Mouse (Mus musculus) midbrain, embryonic 15.5 days (tissue): ENCODE measurements at regions not wholly inside any gene's neighbourhood (a gene's known extent, or its start where the extent isn't known, plus 50 kb on each side); places are given as distances from the start of the nearest gene placed in this dataset.

Experiments
- ATAC-seq: fragments of 200-750 bp; cut with Nextera tagmentation; replicated peaks from 2 replicates; pipeline ENCODE4 v1.8.0; 2017; ENCODE audit warnings: moderate TSS enrichment
- H3K27ac ChIP-seq: fragments of 300-500 bp; sonication (generic); 2 replicates; pipeline ENCODE4 v1.5.1; 2015; ENCODE audit warnings: mild to moderate bottlenecking, inconsistent platforms
- H3K27me3 ChIP-seq: fragments of 300-500 bp; sonication (generic); replicated peaks from 2 replicates; pipeline ENCODE4 v1.6.1; 2015; ENCODE audit warnings: inconsistent platforms
- H3K36me3 ChIP-seq: fragments of 300-500 bp; sonication (generic); replicated peaks from 2 replicates; pipeline ENCODE4 v1.6.1; 2015; ENCODE audit warnings: inconsistent platforms
- H3K4me1 ChIP-seq: fragments of 300-500 bp; sonication (generic); 2 replicates; pipeline ENCODE4 v1.6.1; 2015; ENCODE audit warnings: inconsistent platforms
- H3K4me2 ChIP-seq: fragments of 300-500 bp; sonication (generic); 2 replicates; pipeline ENCODE4 v1.6.1; 2015; ENCODE audit warnings: inconsistent platforms, mild to moderate bottlenecking, moderate library complexity
- H3K4me3 ChIP-seq: fragments of 300-500 bp; sonication (generic); 2 replicates; pipeline ENCODE4 v1.5.1; 2015; ENCODE audit warnings: mild to moderate bottlenecking, inconsistent platforms
- H3K9ac ChIP-seq: fragments of 300-500 bp; sonication (generic); 2 replicates; pipeline ENCODE4 v1.6.1; 2015; ENCODE audit warnings: mild to moderate bottlenecking, inconsistent platforms
- H3K9me3 ChIP-seq: fragments of 300-500 bp; sonication (generic); 2 replicates; pipeline ENCODE4 v1.6.1; 2016; ENCODE audit warnings: inconsistent platforms
- WGBS: fragments of 180-500 bp; shearing (Covaris S2); methylation state at CpG from one replicate; pipeline ENCODE4 v1.1.7; 2015; ENCODE audit warnings: mixed read lengths; 5-methylcytosine and 5-hydroxymethylcytosine counted together

DNA sequence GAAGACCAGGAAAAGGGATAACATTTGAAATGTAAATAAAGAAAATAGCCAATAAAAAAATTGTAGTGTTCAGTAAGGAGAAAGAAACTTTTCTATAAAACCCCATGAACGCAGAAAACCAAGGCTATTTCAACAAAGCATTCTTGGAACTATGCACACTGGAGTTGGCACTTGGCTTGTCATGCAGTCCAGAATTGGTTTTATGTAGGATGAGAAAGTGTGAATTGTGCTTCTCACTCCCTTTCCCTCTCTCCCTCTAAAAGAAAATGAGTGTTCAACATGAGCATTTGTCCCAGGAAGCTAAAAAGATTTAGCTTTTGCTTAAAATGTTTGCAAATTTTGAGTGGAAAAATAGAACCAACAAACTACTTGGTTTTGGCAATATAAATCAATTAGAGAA is 841.6 kb upstream of the Adam24 start:
- Histone ChIP-seq H3K27ac (no peak overlapping the region), H3K4me2 (no peak overlapping the region), H3K4me1 (no peaks in the 10 kb centered on the region), H3K9me3 (no peaks in the 10 kb centered on the region), H3K9ac (no peak overlapping the region), H3K4me3 (no peak overlapping the region), H3K36me3 (no peaks in the 10 kb centered on the region), H3K27me3 (no peaks in the 10 kb centered on the region)
- ATAC-seq, result no peak
- WGBS, result 94% methylated on average over 1 of the region's 1 CpGs

DNA sequence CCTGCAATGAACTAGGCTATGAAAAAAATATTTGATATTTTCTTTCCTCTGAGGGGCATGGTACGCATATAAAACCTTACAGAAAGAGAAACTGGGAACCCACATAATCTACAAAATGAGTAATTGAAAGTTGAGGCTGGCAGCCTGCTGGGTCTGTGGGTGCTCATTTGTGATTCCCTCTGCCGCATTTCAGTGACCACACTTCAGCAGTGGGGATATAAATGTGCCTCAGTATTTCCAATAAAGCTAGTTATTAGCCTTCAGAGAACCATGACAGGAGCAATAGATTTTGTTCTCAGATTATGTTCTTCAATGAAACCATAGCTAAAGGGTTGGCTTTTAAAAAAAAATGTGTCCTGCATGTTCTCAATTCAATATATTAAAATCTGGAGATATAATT is 828.0 kb upstream of the Adam24 start:
- WGBS, result 86% methylated on average over 2 of the region's 2 CpGs
- no peaks in the 10 kb centered on the region for H3K9me3 ChIP-seq

DNA sequence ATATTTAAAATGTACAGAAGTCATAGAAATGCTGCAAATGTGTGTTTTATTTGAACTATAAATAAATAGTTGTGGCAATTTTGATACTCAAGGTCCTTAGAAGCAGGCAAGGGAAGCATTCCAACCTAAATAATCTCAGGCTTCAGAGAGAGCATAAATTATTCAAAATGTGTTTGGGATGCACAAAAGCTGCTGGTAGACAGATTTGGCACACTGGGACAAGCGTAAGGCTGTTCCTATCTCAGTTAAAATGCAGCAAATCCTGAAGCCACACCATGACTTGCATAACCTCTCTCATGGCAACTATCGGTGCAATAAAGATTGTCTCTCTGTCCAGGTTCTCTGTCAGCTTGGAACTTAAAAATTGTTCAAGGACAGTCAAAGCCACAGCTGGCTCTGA is 812.3 kb upstream of the Adam24 start:
- no peak for ATAC-seq
- Histone ChIP-seq H3K36me3 (no peaks in the 10 kb centered on the region), H3K9me3 (no peaks in the 10 kb centered on the region), H3K27me3 (no peaks in the 10 kb centered on the region), H3K4me3 (no peak overlapping the region), H3K27ac (no peak overlapping the region), H3K4me1 (no peaks in the 10 kb centered on the region), H3K9ac (no peak overlapping the region), H3K4me2 (no peak overlapping the region)
- 71% methylated on average over 2 of the region's 2 CpGs for WGBS

More for the DNA sequence above, 828.0 kb upstream of the Adam24 start:
- Histone ChIP-seq H3K4me3 (no peak overlapping the region), H3K27me3 (no peaks in the 10 kb centered on the region), H3K36me3 (no peaks in the 10 kb centered on the region), H3K27ac (no peak overlapping the region), H3K9ac (no peak overlapping the region), H3K4me2 (no peak overlapping the region), H3K4me1 (no peaks in the 10 kb centered on the region)
- no peak for ATAC-seq

DNA sequence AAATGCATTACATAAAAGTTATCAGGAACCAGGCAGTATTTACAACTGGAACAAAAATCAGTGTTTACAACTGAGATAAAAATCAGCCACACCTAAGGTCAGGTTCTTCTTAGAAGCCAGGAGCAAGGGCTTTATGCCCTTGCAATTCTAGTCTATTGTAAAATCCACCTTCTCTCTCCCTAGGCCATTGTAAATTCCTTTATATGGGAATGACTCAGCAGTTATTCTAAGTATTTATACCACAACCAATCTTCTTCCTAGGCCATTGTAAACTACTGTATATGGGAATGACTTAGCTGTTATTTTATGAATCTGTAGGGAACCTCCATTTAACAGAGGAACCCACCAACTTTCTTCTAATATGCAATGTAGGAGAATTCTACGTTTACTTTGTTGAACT is 772.6 kb upstream of the Adam24 start:
- H3K4me1 ChIP-seq, result no peaks in the 10 kb centered on the region

DNA sequence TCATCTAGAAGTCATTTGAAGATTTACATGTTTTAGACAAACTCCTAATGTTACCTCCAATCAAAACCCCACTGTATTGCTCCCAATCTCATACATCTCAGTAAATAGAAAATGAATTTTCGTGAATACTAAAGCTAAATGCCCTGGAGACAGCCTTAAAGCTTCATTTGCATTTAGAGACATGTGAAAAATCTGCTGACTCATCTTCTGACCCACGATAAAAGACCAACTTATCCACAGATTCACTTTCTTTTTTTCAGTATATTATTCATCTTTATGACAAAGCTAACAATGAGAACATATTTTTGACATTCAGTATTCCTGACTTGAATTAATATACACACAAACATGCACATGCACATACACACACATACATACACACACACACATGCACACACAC is 762.0 kb upstream of the Adam24 start:
- Histone ChIP-seq H3K36me3 (no peaks in the 10 kb centered on the region), H3K27me3 (no peaks in the 10 kb centered on the region), H3K9ac (no peak overlapping the region), H3K4me1 (no peaks in the 10 kb centered on the region), H3K9me3 (no peaks in the 10 kb centered on the region), H3K4me3 (no peak overlapping the region), H3K4me2 (no peak overlapping the region), H3K27ac (no peak overlapping the region)
- WGBS, result 57% methylated on average over 2 of the region's 2 CpGs
- ATAC-seq, result no peak

More for the DNA sequence above, 772.6 kb upstream of the Adam24 start:
- Histone ChIP-seq H3K36me3 (no peaks in the 10 kb centered on the region), H3K9ac (no peak overlapping the region), H3K4me3 (no peak overlapping the region), H3K4me2 (no peak overlapping the region), H3K27me3 (no peaks in the 10 kb centered on the region), H3K9me3 (no peaks in the 10 kb centered on the region), H3K27ac (no peak overlapping the region)
- no peak for ATAC-seq
- WGBS, result 67% methylated on average over 1 of the region's 1 CpGs

DNA sequence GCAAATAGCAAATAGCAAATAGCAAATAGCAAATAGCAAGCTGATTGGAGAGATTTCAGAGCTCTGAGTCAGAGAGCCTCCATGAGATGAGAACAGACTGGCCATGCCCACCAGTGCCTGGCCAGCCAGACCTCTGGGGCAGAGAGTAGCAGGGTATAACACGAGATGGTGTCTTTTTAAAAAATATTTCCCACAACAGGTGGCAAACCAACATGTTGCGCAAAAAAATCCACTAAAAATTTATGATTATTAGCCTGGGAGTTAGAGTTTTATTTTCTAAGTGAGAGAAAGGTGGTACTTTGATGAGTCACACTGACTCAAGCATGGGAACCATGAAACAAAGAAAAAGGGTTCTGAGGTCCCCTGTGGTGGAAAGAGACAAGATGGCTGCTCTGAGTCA is 753.5 kb upstream of the Adam24 start:
- Histone ChIP-seq H3K9me3 (no peaks in the 10 kb centered on the region), H3K4me3 (no peak overlapping the region), H3K4me1 (no peaks in the 10 kb centered on the region), H3K9ac (no peak overlapping the region), H3K27me3 (no peaks in the 10 kb centered on the region), H3K36me3 (no peaks in the 10 kb centered on the region), H3K4me2 (no peak overlapping the region), H3K27ac (no peak overlapping the region)
- 88% methylated on average over 2 of the region's 2 CpGs for WGBS
- ATAC-seq, result no peak

DNA sequence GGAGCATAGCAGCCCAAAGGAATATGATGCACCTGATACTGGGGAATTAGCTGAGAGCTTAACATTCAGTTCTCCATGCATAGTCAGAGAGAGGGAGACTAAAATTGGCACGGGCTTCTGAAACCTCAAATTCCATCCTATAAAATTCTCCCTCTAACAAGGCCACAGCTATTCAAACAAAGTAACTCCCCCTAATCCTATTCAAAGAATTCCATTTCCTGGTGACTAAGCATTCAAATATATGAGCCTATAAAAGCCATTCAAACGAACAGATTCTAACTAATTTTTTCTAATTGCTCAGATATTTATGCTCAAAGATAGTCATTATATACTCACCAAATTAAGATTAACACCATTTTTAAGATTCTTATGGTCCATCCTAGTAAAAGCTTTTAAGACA is 751.1 kb upstream of the Adam24 start:
- Histone ChIP-seq H3K4me2 (no peak overlapping the region), H3K27me3 (no peaks in the 10 kb centered on the region), H3K9me3 (no peaks in the 10 kb centered on the region), H3K4me1 (no peaks in the 10 kb centered on the region), H3K27ac (no peak overlapping the region), H3K4me3 (no peak overlapping the region), H3K9ac (no peak overlapping the region), H3K36me3 (no peaks in the 10 kb centered on the region)
- no peak for ATAC-seq
- WGBS, result 40% methylated on average over 2 of the region's 2 CpGs

DNA sequence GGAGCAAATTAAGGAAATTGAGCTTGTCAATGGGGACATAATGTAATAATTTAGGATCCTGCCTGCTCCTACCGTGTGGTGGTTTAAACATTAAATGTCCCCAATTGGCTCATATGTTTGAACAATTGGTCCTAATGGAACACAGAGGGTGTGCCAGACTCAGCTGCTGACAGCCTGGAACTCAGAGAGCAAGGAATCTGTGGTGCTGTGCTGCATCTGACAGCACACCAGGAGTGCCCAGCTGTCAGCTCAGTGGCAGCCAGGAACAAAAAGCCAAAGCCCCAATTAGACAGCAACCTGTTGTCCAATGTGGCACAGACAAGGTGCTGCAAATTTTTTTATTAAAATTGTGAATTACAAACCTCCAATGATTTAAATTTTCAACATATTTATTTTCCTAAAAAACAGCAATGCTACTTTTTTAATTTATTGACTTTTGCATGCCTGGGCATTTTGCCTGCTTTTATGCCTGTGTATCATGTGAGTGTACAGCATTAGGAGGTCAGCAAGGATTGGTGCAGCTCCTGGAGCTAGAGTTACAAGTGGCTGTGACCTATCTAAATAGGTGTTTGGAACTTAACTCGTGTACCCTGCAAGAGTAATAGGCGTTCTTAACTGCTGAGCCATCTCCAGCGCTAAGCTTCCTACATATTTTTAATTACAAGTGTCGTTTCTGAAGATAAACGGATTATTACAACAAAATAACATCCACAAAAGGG is 724.5 kb upstream of the Adam24 start:
- peak; percentile 65; the same call in 1 of the 2 replicates for ATAC-seq
- no peak overlapping the region for H3K9ac ChIP-seq
- H3K4me2 ChIP-seq, result no peak overlapping the region
- no peaks in the 10 kb centered on the region for H3K4me1 ChIP-seq
- no peaks in the 10 kb centered on the region for H3K27me3 ChIP-seq
- no peak overlapping the region for H3K27ac ChIP-seq
- no peak overlapping the region for H3K4me3 ChIP-seq
- no peaks in the 10 kb centered on the region for H3K9me3 ChIP-seq
- 62% methylated on average over 6 of the region's 6 CpGs for WGBS
- no peaks in the 10 kb centered on the region for H3K36me3 ChIP-seq

DNA sequence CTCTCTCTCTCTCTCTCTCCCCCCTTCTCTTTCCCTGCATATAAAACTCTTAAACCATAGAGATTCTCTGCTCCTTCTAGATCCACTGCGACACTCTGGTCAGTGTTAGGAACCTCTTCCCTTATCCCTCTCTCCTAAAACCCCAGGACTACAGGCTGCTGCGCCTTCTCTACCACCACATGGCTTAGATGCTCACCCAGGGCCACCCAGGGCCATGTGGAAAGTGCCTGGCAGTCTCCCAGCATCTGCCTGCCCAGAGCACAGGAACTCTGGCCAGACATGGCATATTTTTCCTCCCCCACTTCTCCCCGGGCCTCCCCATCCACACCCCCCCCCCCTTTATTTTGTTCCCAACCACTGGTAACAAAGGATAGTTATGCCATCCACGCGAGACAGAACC is 720.4 kb upstream of the Adam24 start:
- no peaks in the 10 kb centered on the region for H3K4me1 ChIP-seq
- H3K27me3 ChIP-seq, result no peaks in the 10 kb centered on the region
- H3K4me2 ChIP-seq, result no peak overlapping the region
- H3K36me3 ChIP-seq, result no peaks in the 10 kb centered on the region
- no peak overlapping the region for H3K27ac ChIP-seq
- H3K4me3 ChIP-seq, result no peak overlapping the region
- WGBS, result 59% methylated on average over 5 of the region's 5 CpGs
- no peak for ATAC-seq
- H3K9me3 ChIP-seq, result no peaks in the 10 kb centered on the region
- no peak overlapping the region for H3K9ac ChIP-seq

DNA sequence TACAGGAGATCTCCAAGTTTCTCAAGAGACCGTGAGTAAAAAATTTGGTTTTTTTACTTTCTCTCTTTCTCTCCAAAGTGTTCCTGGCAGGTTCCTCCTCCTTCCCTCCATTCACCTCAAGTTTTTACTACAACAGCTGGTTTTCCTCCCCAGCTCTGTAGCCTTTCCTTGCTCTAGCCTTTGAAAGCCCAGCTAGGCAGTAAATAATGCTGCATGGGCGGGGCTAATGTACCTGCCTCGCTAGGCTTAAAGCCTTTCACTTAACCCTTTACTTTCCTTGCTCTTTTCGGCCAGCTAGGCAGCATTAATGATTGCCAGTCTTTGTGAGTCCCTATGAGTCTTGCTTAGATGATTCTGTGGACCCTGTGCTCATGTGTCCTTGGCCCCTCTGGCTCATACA is 720.0 kb upstream of the Adam24 start:
- ATAC-seq, result no peak
- Histone ChIP-seq H3K27ac (no peak overlapping the region), H3K9ac (no peak overlapping the region), H3K9me3 (no peaks in the 10 kb centered on the region), H3K36me3 (no peaks in the 10 kb centered on the region), H3K4me2 (no peak overlapping the region), H3K4me1 (no peaks in the 10 kb centered on the region), H3K4me3 (no peak overlapping the region), H3K27me3 (no peaks in the 10 kb centered on the region)
- 36% methylated on average over 4 of the region's 4 CpGs for WGBS

DNA sequence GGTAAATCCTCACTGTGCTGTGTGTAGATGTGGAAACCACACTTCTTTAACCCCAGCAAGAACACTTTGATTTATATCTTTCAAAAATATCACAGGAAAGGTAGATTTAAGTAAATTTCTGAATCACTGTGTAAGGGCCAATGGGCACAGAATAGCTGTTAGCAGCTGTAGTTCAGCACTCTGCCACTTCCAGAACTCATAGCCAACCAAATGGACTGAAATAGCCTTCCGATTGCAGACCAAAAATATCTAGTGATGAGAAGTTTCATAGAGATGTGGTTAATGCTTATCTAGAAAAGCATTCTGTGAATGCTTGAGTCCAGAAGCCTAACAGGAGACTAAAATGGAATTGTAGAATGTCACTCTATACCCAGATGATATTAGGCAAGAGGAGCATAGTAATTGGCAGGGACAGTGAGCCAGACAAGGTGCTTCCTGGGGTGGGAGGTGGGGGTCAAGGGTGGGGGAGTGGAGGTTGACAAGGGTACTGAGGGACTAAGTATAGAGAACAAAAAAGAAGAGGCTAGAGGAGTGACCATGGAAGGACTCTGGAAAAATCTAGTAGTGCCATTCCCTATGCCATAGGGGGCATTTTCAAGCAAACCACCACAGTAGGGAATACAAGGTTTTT is 669.6 kb upstream of the Adam24 start:
- no peaks in the 10 kb centered on the region for H3K27me3 ChIP-seq
- no peaks in the 10 kb centered on the region for H3K36me3 ChIP-seq
- no peak overlapping the region for H3K9ac ChIP-seq
- 91% methylated on average over 1 of the region's 1 CpGs for WGBS
- no peak for ATAC-seq
- no peak overlapping the region for H3K27ac ChIP-seq
- no peak overlapping the region for H3K4me3 ChIP-seq
- H3K4me2 ChIP-seq, result no peak overlapping the region
- H3K9me3 ChIP-seq, result no peaks in the 10 kb centered on the region
- no peaks in the 10 kb centered on the region for H3K4me1 ChIP-seq

DNA sequence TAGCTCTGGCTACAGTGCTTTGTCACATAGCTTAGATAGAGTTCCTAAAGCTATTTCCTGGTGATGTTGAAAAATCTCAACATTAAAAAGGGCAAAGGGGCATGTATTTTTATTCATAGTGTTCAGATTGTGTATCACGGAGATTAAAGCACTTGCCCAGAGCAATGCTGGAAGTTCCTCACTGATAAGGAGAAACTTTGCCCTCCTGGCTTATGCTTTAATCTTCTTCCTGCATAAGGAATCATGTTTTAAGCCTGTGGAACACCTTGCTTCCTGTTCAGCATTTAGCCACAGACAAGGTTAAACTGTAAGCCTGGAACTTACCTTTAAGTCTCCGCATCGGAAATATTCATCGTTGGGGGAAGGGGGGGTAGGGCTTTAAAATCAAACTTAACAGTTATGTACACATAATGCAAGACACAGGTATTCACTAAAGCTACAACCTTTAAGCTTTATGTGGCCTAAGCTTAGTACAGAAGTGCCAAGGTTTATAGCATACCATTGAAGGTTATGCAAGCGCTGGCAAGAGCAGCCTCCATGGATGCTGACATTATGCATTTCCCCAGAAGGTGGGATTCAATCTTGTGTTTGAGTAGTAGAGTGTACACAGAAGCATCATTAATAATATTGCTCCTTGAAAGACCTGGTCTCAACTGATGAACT is 655.5 kb upstream of the Adam24 start:
- Histone ChIP-seq H3K4me3 (no peak overlapping the region), H3K4me1 (no peaks in the 10 kb centered on the region), H3K9me3 (no peaks in the 10 kb centered on the region), H3K9ac (no peak overlapping the region), H3K27me3 (no peaks in the 10 kb centered on the region), H3K4me2 (no peak overlapping the region), H3K36me3 (no peaks in the 10 kb centered on the region), H3K27ac (no peak overlapping the region)
- ATAC-seq, result no peak
- WGBS, result 88% methylated on average over 5 of the region's 5 CpGs

DNA sequence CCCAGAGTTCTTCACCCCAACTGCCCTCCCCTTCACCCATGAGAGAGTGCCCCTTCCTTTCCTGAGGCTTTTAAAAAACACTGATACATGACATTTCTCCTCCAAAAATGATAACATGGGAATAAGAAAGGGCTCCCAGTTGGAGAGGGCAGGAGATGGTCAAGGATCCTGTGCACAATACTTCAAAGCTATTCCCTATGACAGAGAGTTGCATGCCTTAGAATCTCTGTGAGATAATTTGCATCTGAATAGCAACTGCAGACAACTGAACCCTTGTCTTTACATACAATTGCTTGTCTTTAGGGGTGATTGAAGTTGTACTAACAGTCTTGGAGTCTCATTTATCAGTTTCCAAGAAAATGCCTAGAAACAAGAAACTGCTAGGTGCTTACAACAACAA is 610.7 kb upstream of the Adam24 start:
- H3K4me3 ChIP-seq, result no peak overlapping the region
- H3K27ac ChIP-seq, result no peak overlapping the region
- H3K9me3 ChIP-seq, result no peaks in the 10 kb centered on the region
- H3K27me3 ChIP-seq, result no peaks in the 10 kb centered on the region
- ATAC-seq, result no peak
- H3K4me1 ChIP-seq, result no peaks in the 10 kb centered on the region
- no peak overlapping the region for H3K9ac ChIP-seq
- H3K4me2 ChIP-seq, result no peak overlapping the region
- no peaks in the 10 kb centered on the region for H3K36me3 ChIP-seq
